Mouse (Mus musculus): ENCODE results near the gene Tbc1d22b. TPM values are rescaled to one million over a fixed set of nuclear protein-coding genes. Genes with fewer than 3 reads are reported as not detected.

Tbc1d22b gene
- total RNA-seq, 2 experiments from 2014 or later = 47.1 to 48.1 TPM

- intact Hi-C loops (cut with DNase I) = no loop called here
- DNase-seq (ENCODE audit: extremely low spot score in 1 of 2, low spot score in 2 of 2) = no peak
These were observed 17.7 kb upstream of the Tbc1d22b start for GRCm38 (mm10) chr17:29531757-29532384.

GRCm38 (mm10) chr17:29533866-29534265 lies 15.7 kb upstream of the Tbc1d22b start:
- intact Hi-C loops (cut with DNase I) = no loop called here
- no peak for DNase-seq (ENCODE audit: extremely low spot score in 1 of 2, low spot score in 2 of 2)

DNA sequence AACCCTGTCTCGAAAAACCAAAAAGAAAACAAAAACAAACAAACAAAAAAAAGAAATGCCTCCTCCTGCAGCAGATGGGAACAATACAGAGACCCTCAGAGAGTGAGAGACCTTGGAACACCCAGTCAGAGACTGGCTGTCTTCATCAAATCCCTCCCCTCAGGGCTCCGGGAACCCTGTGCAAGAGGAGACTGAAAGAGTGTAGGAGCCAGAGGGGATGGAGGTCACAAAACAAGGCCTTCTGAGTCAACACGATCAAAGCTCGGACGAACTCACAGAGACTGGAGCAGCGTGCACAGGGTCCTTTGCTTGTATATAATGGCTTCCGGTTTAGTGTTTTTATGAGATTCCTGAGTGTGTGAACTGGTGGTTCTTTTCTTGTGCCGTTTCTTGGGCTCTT lies 9.2 kb upstream of the Tbc1d22b start:
- intact Hi-C loops (cut with DNase I) = no loop called here

DNA sequence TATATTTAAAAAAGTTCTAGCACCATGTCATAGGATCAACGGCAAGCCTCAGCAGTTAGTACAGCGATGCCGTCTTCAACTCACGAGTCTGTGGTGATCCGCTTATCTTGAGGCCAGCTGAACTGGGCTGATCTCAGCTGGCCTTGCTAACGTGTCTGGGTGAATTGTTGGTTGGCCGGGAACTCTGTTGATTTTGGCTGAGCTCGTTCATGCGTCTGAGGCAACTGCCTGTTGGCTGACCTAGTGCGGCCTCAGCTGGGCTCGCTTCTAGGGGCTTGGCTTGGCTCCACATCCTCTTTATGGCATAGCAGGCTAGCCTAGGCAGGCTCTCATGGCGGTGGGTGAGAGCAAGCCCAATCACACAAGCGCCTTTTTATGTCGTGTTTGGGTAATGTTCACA lies 8.2 kb upstream of the Tbc1d22b start:
- peak in 1 of 2 experiments; percentile 65 for DNase-seq (ENCODE audit: extremely low spot score in 1 of 2, low spot score in 2 of 2)

More for the DNA sequence above, 9.2 kb upstream of the Tbc1d22b start:
- no peak for DNase-seq (ENCODE audit: extremely low spot score in 1 of 2, low spot score in 2 of 2)

GRCm38 (mm10) chr17:29542831-29543690 lies 6.5 kb upstream of the Tbc1d22b start:
- intact Hi-C loops (cut with DNase I) = no loop called here
- DNase-seq (ENCODE audit: extremely low spot score in 1 of 2, low spot score in 2 of 2) = no peak

More for the DNA sequence above, 8.2 kb upstream of the Tbc1d22b start:
- intact Hi-C loops (cut with DNase I) = no loop called here

GRCm38 (mm10) chr17:29544064-29544463 lies 5.5 kb upstream of the Tbc1d22b start:
- intact Hi-C loops (cut with DNase I) = no loop called here
- no peak for DNase-seq (ENCODE audit: extremely low spot score in 1 of 2, low spot score in 2 of 2)

DNA sequence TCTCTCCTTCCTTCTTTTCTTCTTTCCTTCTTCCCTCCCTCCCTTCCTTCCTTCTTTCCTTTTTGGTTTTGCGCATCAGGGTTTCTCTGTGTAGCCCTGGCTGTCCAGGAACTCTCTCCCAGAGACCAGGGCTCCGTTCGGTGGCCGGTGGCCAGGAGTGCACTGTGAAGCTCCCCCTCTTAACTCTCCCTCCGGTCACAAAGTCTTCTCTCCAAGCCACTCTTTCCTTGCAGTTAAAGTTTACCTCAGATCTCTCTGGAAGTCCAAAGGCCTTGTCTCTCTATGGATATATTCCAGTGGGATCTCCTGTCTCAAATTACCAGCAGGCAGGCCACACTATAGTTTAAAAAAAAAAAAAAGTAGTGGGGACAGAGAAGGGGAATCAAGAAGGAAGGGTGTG lies 4.3 kb upstream of the Tbc1d22b start:
- DNase-seq (ENCODE audit: extremely low spot score in 1 of 2, low spot score in 2 of 2) = no peak
- intact Hi-C loops (cut with DNase I) = no loop called here

DNA sequence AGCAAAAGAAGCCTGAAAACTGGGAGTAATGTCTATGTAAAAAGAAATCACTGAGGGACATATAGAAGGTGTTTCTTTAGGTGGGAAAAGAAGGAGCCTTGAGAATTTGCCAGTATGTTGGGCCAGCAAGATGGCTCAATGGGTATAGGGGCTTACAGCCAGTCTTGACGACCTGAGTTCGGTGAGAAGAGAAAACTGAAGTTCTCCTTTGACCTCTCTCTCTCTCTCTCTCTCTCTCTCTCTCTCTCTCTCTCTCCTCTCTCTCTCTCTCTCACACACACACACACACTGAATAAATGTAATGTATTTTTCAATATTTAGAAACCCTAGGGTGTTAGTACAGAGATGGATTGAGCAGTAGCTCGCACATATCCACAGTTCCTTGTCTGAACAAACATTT lies 1.1 kb upstream of the Tbc1d22b start:
- intact Hi-C loops (cut with DNase I) = no loop called here
- no peak for DNase-seq (ENCODE audit: extremely low spot score in 1 of 2, low spot score in 2 of 2)

DNA sequence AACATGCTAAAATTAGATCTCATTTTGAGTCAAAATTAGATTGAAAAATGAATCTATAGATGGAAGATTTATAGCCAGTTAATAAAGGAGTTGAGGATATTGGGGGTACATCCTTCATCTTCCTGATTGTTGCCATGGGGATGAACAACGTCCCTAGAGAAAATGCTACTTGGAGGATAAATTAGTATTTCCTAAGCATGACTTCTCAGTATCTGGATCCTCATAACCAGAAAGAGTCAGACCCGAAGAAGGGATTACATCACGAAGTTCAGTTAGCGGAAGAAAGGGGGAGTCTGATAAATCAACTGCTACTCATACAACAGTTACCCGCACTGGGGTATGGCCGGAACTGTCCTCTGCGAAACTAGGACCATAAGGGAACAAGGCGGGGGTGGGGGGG lies 591 bp upstream of the Tbc1d22b start:
- intact Hi-C loops (cut with DNase I) = no loop called here
- DNase-seq (ENCODE audit: extremely low spot score in 1 of 2, low spot score in 2 of 2) = no peak

GRCm38 (mm10) chr17:29551019-29551418 lies 1.4 kb downstream of the Tbc1d22b start:
- DNase-seq (ENCODE audit: extremely low spot score in 1 of 2, low spot score in 2 of 2) = no peak
- intact Hi-C loops (cut with DNase I) = no loop called here

DNA sequence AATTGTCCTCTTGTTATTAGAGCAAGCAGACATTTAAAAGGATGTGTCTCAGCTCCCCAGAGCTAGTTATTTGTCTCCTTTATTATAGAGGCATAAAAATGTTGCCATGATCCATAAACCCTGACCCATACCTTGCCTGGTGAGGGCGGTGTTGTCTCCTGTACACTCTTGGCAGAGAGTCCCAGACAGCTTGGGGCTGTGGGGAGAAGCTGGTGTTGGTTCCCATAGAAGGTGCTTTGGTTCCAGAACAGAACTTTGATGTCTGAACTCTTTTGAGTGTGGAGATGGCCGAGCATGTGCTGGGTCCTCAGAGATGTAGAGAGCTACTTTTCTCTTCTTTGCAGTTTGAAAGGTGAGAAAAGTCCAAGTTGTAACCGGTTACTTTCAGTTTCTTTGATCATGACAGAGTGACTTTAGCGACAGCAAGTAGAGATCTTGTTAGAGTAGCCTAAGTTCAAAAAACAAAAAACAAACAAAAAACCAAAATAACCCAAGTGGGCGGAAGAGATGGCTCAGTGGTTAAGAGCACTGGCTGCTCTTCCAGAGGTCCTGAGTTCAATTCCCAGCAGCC lies 2.7 kb downstream of the Tbc1d22b start, which contains the start of gene Tmem217:
Tmem217 (minus strand) TSS at position 224 of the 571 bp plus-strand sequence.
- intact Hi-C loops (cut with DNase I) = no loop called here
- DNase-seq (ENCODE audit: extremely low spot score in 1 of 2, low spot score in 2 of 2) = no peak

- intact Hi-C loops (cut with DNase I) = no loop called here
- no peak for DNase-seq (ENCODE audit: extremely low spot score in 1 of 2, low spot score in 2 of 2)
These were observed 4.6 kb downstream of the Tbc1d22b start for GRCm38 (mm10) chr17:29554176-29554575.

DNA sequence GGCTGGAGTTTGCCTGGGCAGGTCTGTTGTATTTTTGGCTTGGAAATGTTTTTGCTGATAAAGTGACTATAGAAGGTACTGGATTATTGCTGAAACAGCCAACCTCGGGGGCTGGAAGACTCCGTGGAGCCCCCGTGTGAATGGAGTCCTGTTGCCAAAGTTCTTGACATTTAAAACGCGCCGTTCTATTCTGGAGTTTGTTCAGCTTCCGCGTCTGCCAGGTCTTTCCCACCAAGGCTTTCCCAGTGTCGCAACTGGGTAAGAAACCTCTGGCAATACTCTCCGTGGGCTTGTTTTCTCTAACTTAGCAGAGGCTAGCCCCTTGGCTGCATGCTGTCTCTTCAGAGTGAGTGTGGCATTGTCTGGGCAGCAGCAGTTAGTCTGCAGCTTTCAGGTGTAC lies 6.9 kb downstream of the Tbc1d22b start:
- intact Hi-C loops (cut with DNase I) = no loop called here
- no peak for DNase-seq (ENCODE audit: extremely low spot score in 1 of 2, low spot score in 2 of 2)

- intact Hi-C loops (cut with DNase I) = no loop called here
- DNase-seq (ENCODE audit: extremely low spot score in 1 of 2, low spot score in 2 of 2) = no peak
These were observed 7.3 kb downstream of the Tbc1d22b start for GRCm38 (mm10) chr17:29556893-29557292.

- intact Hi-C loops (cut with DNase I) = no loop called here
- no peak for DNase-seq (ENCODE audit: extremely low spot score in 1 of 2, low spot score in 2 of 2)
These were observed 8.9 kb downstream of the Tbc1d22b start for GRCm38 (mm10) chr17:29558476-29558875.

- intact Hi-C loops (cut with DNase I) = no loop called here
- no peak for DNase-seq (ENCODE audit: extremely low spot score in 1 of 2, low spot score in 2 of 2)
These were observed 15.9 kb downstream of the Tbc1d22b start for GRCm38 (mm10) chr17:29565521-29565920.

- DNase-seq (ENCODE audit: extremely low spot score in 1 of 2, low spot score in 2 of 2) = no peak
- intact Hi-C loops (cut with DNase I) = no loop called here
These were observed 18.9 kb downstream of the Tbc1d22b start for GRCm38 (mm10) chr17:29568435-29568834.

- no peak for DNase-seq (ENCODE audit: extremely low spot score in 1 of 2, low spot score in 2 of 2)
- intact Hi-C loops (cut with DNase I) = no loop called here
These were observed 20.2 kb downstream of the Tbc1d22b start for GRCm38 (mm10) chr17:29569831-29570230.

DNA sequence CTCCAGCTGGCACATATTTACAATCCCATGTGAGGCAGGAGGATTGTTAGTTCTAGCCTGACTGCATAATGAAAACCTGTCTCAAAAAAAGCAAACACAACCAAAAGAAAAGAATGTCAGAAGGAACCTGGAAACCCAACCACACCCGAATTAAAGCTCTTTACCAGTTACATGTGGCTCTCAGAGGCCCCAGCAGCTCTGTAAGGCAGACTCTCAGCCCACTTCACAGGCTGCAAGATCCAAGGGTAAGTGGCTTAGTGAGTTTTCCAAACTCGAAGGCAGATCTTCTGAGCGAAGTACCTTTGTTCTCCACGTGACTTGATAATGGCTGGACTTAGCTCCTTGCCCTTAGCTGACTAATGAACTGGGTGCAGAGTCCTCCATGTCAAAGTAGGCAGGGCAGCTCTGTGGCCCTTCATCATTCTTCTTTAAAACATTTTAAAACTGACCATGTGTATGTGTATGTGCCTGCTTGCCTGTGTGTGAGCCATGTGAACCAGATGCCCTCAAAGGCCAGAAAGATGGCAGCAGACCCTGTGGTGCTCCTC lies 30.1 kb downstream of the Tbc1d22b start:
- intact Hi-C loops (cut with DNase I) = no loop called here
- no peak for DNase-seq (ENCODE audit: extremely low spot score in 1 of 2, low spot score in 2 of 2)

GRCm38 (mm10) chr17:29583569-29583968 lies 34.0 kb downstream of the Tbc1d22b start:
- intact Hi-C loops (cut with DNase I) = no loop called here
- no peak for DNase-seq (ENCODE audit: extremely low spot score in 1 of 2, low spot score in 2 of 2)
